8 mouse cellular contexts compared by ENCODE assay signal in genomic region chrX:12128165-12129083, GRCm38 (mm10). TPM values are rescaled to one million over a fixed set of nuclear protein-coding genes. Genes with fewer than 3 reads are reported as not detected.
A peak's percentile ranks its signal among the peaks of the same experiment; 100 is the strongest.
DNase-seq lines count a peak whose midpoint lies in the region; ATAC-seq and TF ChIP-seq lines count a peak whose summit lies in the region.

No protein-coding gene starts in this region.

- WGBS in embryonic facial prominence, embryonic 11.5 days = 1% methylated on average over 28 of the region's 72 CpGs
- under 1% methylated on average over 37 of the region's 72 CpGs for WGBS in limb, embryonic 13.5 days
- 3% methylated on average over 39 of the region's 72 CpGs for WGBS in midbrain, embryonic 13.5 days

- peak; percentile 50 for ATAC-seq in embryonic facial prominence, embryonic 11.5 days (replicated peaks; ENCODE audit: insufficient number of reproducible peaks, low FRiP score, low TSS enrichment, low read depth)
- peak; percentile 73 for ATAC-seq in limb, embryonic 13.5 days (ENCODE audit: low FRiP score, low read depth)
- ATAC-seq in midbrain, embryonic 13.5 days = peak; percentile 71
- no peak for ATAC-seq in cerebellum, adult (ENCODE audit: insufficient number of reproducible peaks, low FRiP score, low TSS enrichment)

- no peak for TF ChIP-seq CTCF in CH12.LX (conservative IDR thresholded peaks at IDR 0.05 in 1 of 2, IDR thresholded peaks at IDR 0.05 in 1 of 2; ENCODE audit: low read depth in 2 of 2, low read length in 2 of 2)

- H3K27ac ChIP-seq in CH12.LX (ENCODE audit: insufficient read depth, low read depth) = peak overlapping the region; percentile 74
- peak overlapping the region; percentile 92 for H3K27ac ChIP-seq in embryonic facial prominence, embryonic 11.5 days (replicated peaks; ENCODE audit: low read depth, low read length)
- peak overlapping the region; percentile 91 for H3K27ac ChIP-seq in limb, embryonic 13.5 days
- H3K27ac ChIP-seq in midbrain, embryonic 13.5 days = peak overlapping the region; percentile 92

- TF ChIP-seq POLR2A in CH12.LX (IDR thresholded peaks at IDR 0.05; ENCODE audit: low read depth, low read length) = peak; percentile 67

- H3K36me3 ChIP-seq in CH12.LX (replicated peaks in 1 of 2; ENCODE audit: control insufficient read depth in 1 of 2, insufficient read depth in 1 of 2, low read length in 1 of 2) = no peaks in the 10 kb centered on the region
- H3K36me3 ChIP-seq in embryonic facial prominence, embryonic 11.5 days (replicated peaks; ENCODE audit: control insufficient read depth, insufficient read depth, low read depth, low read length) = no peaks in the 10 kb centered on the region
- no peaks in the 10 kb centered on the region for H3K36me3 ChIP-seq in limb, embryonic 13.5 days
- H3K36me3 ChIP-seq in midbrain, embryonic 13.5 days = no peaks in the 10 kb centered on the region

- intact Hi-C loops in heart, postnatal 10 days (cut with DNase I) = no loop called here

- H3K79me2 ChIP-seq in CH12.LX (replicated peaks; ENCODE audit: control insufficient read depth, extremely low read depth, insufficient read depth, poor library complexity, severe bottlenecking) = peaks cover 25% of the 10 kb centered on the region

- H3K9ac ChIP-seq in CH12.LX (ENCODE audit: insufficient read depth, low read depth) = peak overlapping the region; percentile 76
- peak overlapping the region; percentile 78 for H3K9ac ChIP-seq in embryonic facial prominence, embryonic 11.5 days (replicated peaks; ENCODE audit: low read length)
- peak overlapping the region; percentile 73 for H3K9ac ChIP-seq in limb, embryonic 13.5 days
- H3K9ac ChIP-seq in midbrain, embryonic 13.5 days (replicated peaks) = peak overlapping the region; percentile 80

- peak overlapping the region; percentile 53 to 75 (median 58) for H3K4me3 ChIP-seq in CH12.LX (replicated peaks in 1 of 3; ENCODE audit: low read depth in 2 of 3, low read length in 2 of 3, poor library complexity in 1 of 3)
- peak overlapping the region; percentile 60 for H3K4me3 ChIP-seq in embryonic facial prominence, embryonic 11.5 days (ENCODE audit: low read depth, low read length)
- H3K4me3 ChIP-seq in limb, embryonic 13.5 days = peak overlapping the region; percentile 57
- peak overlapping the region; percentile 58 for H3K4me3 ChIP-seq in midbrain, embryonic 13.5 days (replicated peaks)

- TF ChIP-seq EP300 in CH12.LX (IDR thresholded peaks at IDR 0.05; ENCODE audit: low read length) = no peak

- peak overlapping the region; percentile 93 for H3K4me2 ChIP-seq in CH12.LX (ENCODE audit: insufficient read depth, low read depth, poor library complexity, severe bottlenecking)
- peak overlapping the region; percentile 63 for H3K4me2 ChIP-seq in embryonic facial prominence, embryonic 11.5 days (ENCODE audit: low read depth, low read length)
- peak overlapping the region; percentile 68 for H3K4me2 ChIP-seq in limb, embryonic 13.5 days (replicated peaks)
- H3K4me2 ChIP-seq in midbrain, embryonic 13.5 days (replicated peaks) = peak overlapping the region; percentile 66

- no peaks in the 10 kb centered on the region for H3K27me3 ChIP-seq in CH12.LX (replicated peaks)
- H3K27me3 ChIP-seq in embryonic facial prominence, embryonic 11.5 days (ENCODE audit: control insufficient read depth, insufficient read depth, low read length) = peaks cover 44% of the 10 kb centered on the region
- peaks cover 95% of the 10 kb centered on the region for H3K27me3 ChIP-seq in limb, embryonic 13.5 days
- H3K27me3 ChIP-seq in midbrain, embryonic 13.5 days = peaks cover 91% of the 10 kb centered on the region

- H3K4me1 ChIP-seq in CH12.LX (ENCODE audit: control insufficient read depth in 1 of 2, insufficient read depth in 2 of 2) = peaks cover 14 to 49% of the 10 kb centered on the region in 2 experiments
- H3K4me1 ChIP-seq in embryonic facial prominence, embryonic 11.5 days (ENCODE audit: control insufficient read depth, insufficient read depth, low read length) = peaks cover 3% of the 10 kb centered on the region
- peaks cover 65% of the 10 kb centered on the region for H3K4me1 ChIP-seq in limb, embryonic 13.5 days
- peaks cover 63% of the 10 kb centered on the region for H3K4me1 ChIP-seq in midbrain, embryonic 13.5 days (replicated peaks)

- in situ Hi-C loops in CH12.LX (cut with MboI; ENCODE audit: low pct_ligation_motif_present, low pct_unique_long_range_greater_than_20kb, low sequenced_read_pairs) = loop anchor here (5.0 kb wide), 1 partner anchor 41 kb away; no protein-coding TSS in a partner anchor

- dilution Hi-C loops in CH12.LX (cut with MboI; ENCODE audit: extremely low pct_ligation_motif_present, extremely low pct_unique_long_range_greater_than_20kb, low sequenced_read_pairs) = no loop called here

- no peaks in the 10 kb centered on the region for H3K9me3 ChIP-seq in CH12.LX (replicated peaks; ENCODE audit: low read length)
- no peaks in the 10 kb centered on the region for H3K9me3 ChIP-seq in embryonic facial prominence, embryonic 11.5 days (replicated peaks; ENCODE audit: control insufficient read depth, low read length)
- no peaks in the 10 kb centered on the region for H3K9me3 ChIP-seq in limb, embryonic 13.5 days
- no peaks in the 10 kb centered on the region for H3K9me3 ChIP-seq in midbrain, embryonic 13.5 days

- TF ChIP-seq RAD21 in CH12.LX (IDR thresholded peaks at IDR 0.05; ENCODE audit: low read depth, low read length) = no peak

- peak; percentile 93 for DNase-seq in 416B (ENCODE audit: low read depth)
- DNase-seq in CH12.LX (ENCODE audit: extremely low read depth) = no peak
- DNase-seq in embryonic facial prominence, embryonic 11.5 days (ENCODE audit: low spot score) = peak; percentile 80
- DNase-seq in heart, postnatal 10 days = peak; percentile 69 to 71
- peak; percentile 45 to 58 for DNase-seq in thymus, postnatal 10 days (ENCODE audit: low spot score in 2 of 2)

TF ChIP-seq in CH12.LX, 34 proteins besides CTCF, POLR2A, EP300 and RAD21:
- TF ChIP-seq ELF1 (IDR thresholded peaks at IDR 0.05; ENCODE audit: low read depth, low read length) (0 out of 2 replicates have a peak, but pooled peaks have one; percentile 17), BHLHE40 (IDR thresholded peaks at IDR 0.05; ENCODE audit: low read depth, low read length) (peak; percentile 74), RCOR1 (conservative IDR thresholded peaks at IDR 0.05; ENCODE audit: low read depth, low read length) (no peak), NELFE (IDR thresholded peaks at IDR 0.05; ENCODE audit: low read depth, low read length) (peak; percentile 57), MYC (IDR thresholded peaks at IDR 0.05; ENCODE audit: low read depth, low read length) (no peak), MAX (IDR thresholded peaks at IDR 0.05; ENCODE audit: low read length) (no peak), TCF12 (IDR thresholded peaks at IDR 0.05; ENCODE audit: low read depth, low read length) (peak; percentile 21; the same call in 1 of the 2 replicates)

RNA-seq across cellular contexts. Expression of gene Bcor, which starts 31.7 kb away (rescaled TPM):
- total RNA-seq in CH12.LX (2012; rRNA removed) (40.0 and 41.1 TPM in 2 replicates), CH12.LX (2014; rRNA removed) (14.3 and 14.6 TPM in 2 replicates)
- polyA plus RNA-seq in CH12.LX (2012; ENCODE audit: insufficient read length, low read depth) = 29.6 and 33.8 TPM in 2 replicates
- 26.9 TPM in 2 replicates for polyA plus RNA-seq in embryonic facial prominence, embryonic 11.5 days (2014; fragmentation: Nextera tagmentation; extraction: Ambion mirVana)
- 10 to 100 TPM; 26.4 to 38.5 TPM for total RNA-seq in heart, postnatal 10 days (2021)
- 16.8 and 17.8 TPM in 2 replicates for polyA plus RNA-seq in limb, embryonic 13.5 days (2015; fragmentation: Nextera tagmentation; extraction: Ambion mirVana)
- 24.1 and 25.4 TPM in 2 replicates for polyA plus RNA-seq in midbrain, embryonic 13.5 days (2015; fragmentation: Nextera tagmentation; extraction: Ambion mirVana)
